Mouse (Mus musculus): ENCODE data around the gene Cops3. TPM values are rescaled to one million over a fixed set of nuclear protein-coding genes. Genes with fewer than 3 reads are reported as not detected.

The Cops3 gene
- polyA plus RNA-seq, 1 experiment from 2014 or later: 199 TPM

DNA sequence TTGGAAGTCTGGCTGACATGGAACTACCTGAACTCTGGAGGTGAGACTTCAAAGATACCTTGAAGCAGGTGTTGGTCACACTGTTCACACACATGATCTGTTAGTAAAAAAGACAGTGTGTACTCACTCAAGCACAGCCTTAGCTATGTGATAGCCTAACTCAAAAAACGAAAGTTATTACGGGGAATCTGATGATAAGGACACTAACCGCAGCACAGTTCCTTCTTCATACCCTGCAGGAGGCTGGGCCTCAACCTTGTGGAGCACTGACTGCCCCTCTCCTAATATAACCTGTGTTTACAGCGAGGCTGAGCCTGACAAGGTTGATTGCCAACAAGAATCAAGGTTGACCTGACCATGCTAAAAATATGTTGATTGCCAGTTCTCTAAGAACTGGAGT, 65.1 kb downstream of the Cops3 start:
- H3K9me3 ChIP-seq (ENCODE audit: control insufficient read depth, low read length): no peaks in the 10 kb centered on the region
- DNase-seq (ENCODE audit: low spot score) (no peak), ATAC-seq (ENCODE audit: low FRiP score) (no peak)
- no peaks in the 10 kb centered on the region for H3K27me3 ChIP-seq (ENCODE audit: control insufficient read depth, insufficient read depth, low read length)
- no peak overlapping the region for H3K9ac ChIP-seq
- peaks cover 99% of the 10 kb centered on the region for H3K36me3 ChIP-seq (replicated peaks; ENCODE audit: control insufficient read depth, insufficient read depth)
- H3K4me1 ChIP-seq (replicated peaks; ENCODE audit: control insufficient read depth, insufficient read depth, low read length): no peaks in the 10 kb centered on the region
- no peak overlapping the region for H3K4me2 ChIP-seq (replicated peaks)
- no peak overlapping the region for H3K4me3 ChIP-seq (replicated peaks; ENCODE audit: low read length)
- WGBS: 99% methylated on average over 4 of the region's 4 CpGs
- no peak overlapping the region for H3K27ac ChIP-seq

DNA sequence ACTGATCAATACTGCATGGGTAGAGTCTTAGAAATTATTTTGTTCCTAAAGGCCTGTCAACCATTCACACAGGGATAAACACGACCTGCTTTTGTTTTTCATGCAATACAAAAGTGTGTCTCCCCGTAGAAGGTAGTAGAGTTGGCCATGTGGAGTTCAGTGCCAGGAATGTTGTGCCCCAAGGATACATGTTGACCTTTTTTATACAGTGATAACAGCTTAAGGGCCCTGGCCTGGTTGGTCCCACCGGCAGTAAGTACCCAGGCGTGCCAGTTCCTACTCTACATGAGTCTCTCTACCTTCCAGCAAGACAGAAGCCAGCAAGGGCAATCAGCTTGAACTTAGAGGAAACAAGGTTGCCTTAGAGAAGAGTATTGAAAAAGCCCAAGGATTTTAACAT, 66.7 kb downstream of the Cops3 start:
- DNase-seq (ENCODE audit: low spot score) (no peak), ATAC-seq (ENCODE audit: low FRiP score) (no peak)
- Histone ChIP-seq H3K4me1 (replicated peaks; ENCODE audit: control insufficient read depth, insufficient read depth, low read length) (no peaks in the 10 kb centered on the region), H3K27ac (no peak overlapping the region), H3K4me3 (replicated peaks; ENCODE audit: low read length) (no peak overlapping the region), H3K9me3 (ENCODE audit: control insufficient read depth, low read length) (no peaks in the 10 kb centered on the region), H3K36me3 (replicated peaks; ENCODE audit: control insufficient read depth, insufficient read depth) (peaks cover 99% of the 10 kb centered on the region), H3K9ac (no peak overlapping the region), H3K27me3 (ENCODE audit: control insufficient read depth, insufficient read depth, low read length) (no peaks in the 10 kb centered on the region), H3K4me2 (replicated peaks) (no peak overlapping the region)
- 94% methylated on average over 4 of the region's 4 CpGs for WGBS

DNA sequence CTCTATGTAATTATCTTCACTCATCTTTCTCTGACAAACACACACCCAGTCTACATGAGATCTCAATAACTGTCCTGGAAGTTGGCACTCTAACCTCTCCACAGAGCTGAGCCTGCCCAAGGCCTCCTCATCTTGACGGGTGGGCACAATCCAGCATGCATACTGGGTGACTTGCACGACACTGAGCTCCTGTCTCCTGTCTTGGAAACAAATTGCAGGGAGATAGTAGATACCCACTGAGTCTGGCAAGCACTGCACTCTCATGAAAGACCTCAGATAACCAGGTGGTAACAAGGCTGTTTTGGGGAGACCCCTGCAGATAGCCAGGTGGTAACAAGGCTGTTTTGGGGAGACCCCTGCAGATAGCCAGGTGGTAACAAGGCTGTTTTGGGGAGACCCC, 67.3 kb downstream of the Cops3 start:
- no peaks in the 10 kb centered on the region for H3K9me3 ChIP-seq (ENCODE audit: control insufficient read depth, low read length)
- no peak overlapping the region for H3K4me2 ChIP-seq (replicated peaks)
- ATAC-seq (ENCODE audit: low FRiP score): no peak
- no peak overlapping the region for H3K9ac ChIP-seq
- H3K36me3 ChIP-seq (replicated peaks; ENCODE audit: control insufficient read depth, insufficient read depth): peaks cover 100% of the 10 kb centered on the region
- no peak overlapping the region for H3K4me3 ChIP-seq (replicated peaks; ENCODE audit: low read length)
- 90% methylated on average over 2 of the region's 2 CpGs for WGBS
- no peaks in the 10 kb centered on the region for H3K27me3 ChIP-seq (ENCODE audit: control insufficient read depth, insufficient read depth, low read length)
- no peak overlapping the region for H3K27ac ChIP-seq
- no peaks in the 10 kb centered on the region for H3K4me1 ChIP-seq (replicated peaks; ENCODE audit: control insufficient read depth, insufficient read depth, low read length)
- no peak for DNase-seq (ENCODE audit: low spot score)

DNA sequence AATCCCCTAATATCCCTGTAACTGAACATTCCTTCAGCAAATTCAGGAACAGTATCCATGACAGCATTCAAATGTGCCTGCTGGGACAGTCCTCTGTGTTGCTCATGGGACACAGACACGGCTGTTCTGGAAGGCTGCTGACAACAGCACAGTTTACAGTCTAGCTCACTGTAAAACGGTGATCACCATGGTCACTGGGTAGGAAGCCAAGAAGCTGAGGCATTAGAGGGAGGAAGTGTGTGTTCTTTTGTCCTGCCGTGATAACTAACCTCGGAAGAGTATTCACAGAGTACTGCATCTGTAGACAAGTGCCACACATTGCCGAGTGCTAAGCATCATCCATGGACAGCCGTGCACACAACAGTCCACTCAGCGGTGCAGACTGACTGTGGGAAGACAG, 68.9 kb downstream of the Cops3 start:
- H3K4me3 ChIP-seq (replicated peaks; ENCODE audit: low read length): no peak overlapping the region
- no peaks in the 10 kb centered on the region for H3K9me3 ChIP-seq (ENCODE audit: control insufficient read depth, low read length)
- peaks cover 100% of the 10 kb centered on the region for H3K36me3 ChIP-seq (replicated peaks; ENCODE audit: control insufficient read depth, insufficient read depth)
- H3K27ac ChIP-seq: peak overlapping the region; percentile 38; the same call in 1 of the 2 replicates
- 70% methylated on average over 7 of the region's 7 CpGs for WGBS
- no peaks in the 10 kb centered on the region for H3K4me1 ChIP-seq (replicated peaks; ENCODE audit: control insufficient read depth, insufficient read depth, low read length)
- H3K27me3 ChIP-seq (ENCODE audit: control insufficient read depth, insufficient read depth, low read length): no peaks in the 10 kb centered on the region
- H3K4me2 ChIP-seq (replicated peaks): no peak overlapping the region
- ATAC-seq (ENCODE audit: low FRiP score) (no peak; the same call in 1 of the 2 replicates), DNase-seq (ENCODE audit: low spot score) (peak; percentile 32)
- H3K9ac ChIP-seq: no peak overlapping the region

DNA sequence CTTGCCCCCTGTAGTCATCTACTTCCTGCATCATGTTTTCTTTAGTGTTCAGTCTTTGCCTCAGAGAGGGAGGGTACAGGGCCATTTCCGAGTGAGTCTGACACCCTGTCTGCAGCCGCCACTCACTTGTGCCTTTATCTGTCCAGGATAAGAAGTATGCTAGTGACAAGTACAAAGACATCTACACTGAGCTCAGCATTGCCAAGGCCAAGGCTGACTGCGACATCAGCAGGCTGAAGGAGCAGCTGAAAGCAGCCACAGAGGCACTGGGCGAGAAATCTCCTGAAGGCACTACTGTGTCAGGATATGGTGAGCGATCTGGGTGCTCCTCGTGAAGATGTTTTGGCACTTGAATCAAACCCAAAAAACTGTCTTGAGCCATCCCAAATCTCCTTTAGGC, 69.9 kb downstream of the Cops3 start:
- Histone ChIP-seq H3K4me1 (replicated peaks; ENCODE audit: control insufficient read depth, insufficient read depth, low read length) (no peaks in the 10 kb centered on the region), H3K4me3 (replicated peaks; ENCODE audit: low read length) (no peak overlapping the region), H3K27me3 (ENCODE audit: control insufficient read depth, insufficient read depth, low read length) (no peaks in the 10 kb centered on the region), H3K36me3 (replicated peaks; ENCODE audit: control insufficient read depth, insufficient read depth) (peaks cover 100% of the 10 kb centered on the region), H3K4me2 (replicated peaks) (no peak overlapping the region), H3K27ac (no peak overlapping the region), H3K9ac (no peak overlapping the region), H3K9me3 (ENCODE audit: control insufficient read depth, low read length) (no peaks in the 10 kb centered on the region)
- 89% methylated on average over 6 of the region's 6 CpGs for WGBS
- ATAC-seq (ENCODE audit: low FRiP score) (no peak), DNase-seq (ENCODE audit: low spot score) (no peak)

DNA sequence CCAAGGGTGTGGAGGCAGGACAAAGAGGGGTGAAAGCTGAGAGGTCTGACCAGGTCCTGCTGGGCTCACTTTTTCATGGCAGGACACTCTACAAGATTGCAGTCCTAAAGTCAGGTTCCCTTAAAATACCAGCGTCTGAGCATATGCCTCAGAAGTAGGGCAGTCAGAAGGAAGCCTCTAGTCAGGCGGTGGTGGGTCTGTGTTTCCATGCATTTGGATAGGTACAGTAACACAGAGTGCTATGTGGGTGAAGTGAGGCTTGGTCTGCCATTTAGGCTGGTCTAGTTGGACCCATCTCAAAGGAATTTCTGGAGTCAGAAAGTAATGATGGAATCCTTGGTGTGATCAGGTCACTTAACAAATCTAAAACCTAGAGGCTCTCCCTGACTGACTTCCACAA, 70.3 kb downstream of the Cops3 start:
- 100% methylated on average over 2 of the region's 2 CpGs for WGBS
- ATAC-seq (ENCODE audit: low FRiP score) (no peak), DNase-seq (ENCODE audit: low spot score) (no peak)
- H3K9me3 ChIP-seq (ENCODE audit: control insufficient read depth, low read length): no peaks in the 10 kb centered on the region
- no peaks in the 10 kb centered on the region for H3K27me3 ChIP-seq (ENCODE audit: control insufficient read depth, insufficient read depth, low read length)
- no peak overlapping the region for H3K4me3 ChIP-seq (replicated peaks; ENCODE audit: low read length)
- H3K9ac ChIP-seq: no peak overlapping the region
- H3K36me3 ChIP-seq (replicated peaks; ENCODE audit: control insufficient read depth, insufficient read depth): peaks cover 100% of the 10 kb centered on the region
- H3K4me1 ChIP-seq (replicated peaks; ENCODE audit: control insufficient read depth, insufficient read depth, low read length): no peaks in the 10 kb centered on the region
- H3K27ac ChIP-seq: no peak overlapping the region
- H3K4me2 ChIP-seq (replicated peaks): no peak overlapping the region

Other genes starting within 250 kb of the Cops3 start
- gene Olfr223, start 246.5 kb downstream of the Cops3 start, polyA plus RNA-seq (2014; fragmentation: Nextera tagmentation; extraction: Ambion mirVana): not detected in 2 replicates
- 68.1 and 71.5 TPM in 2 replicates for gene Mprip, start 178.5 kb downstream of the Cops3 start, polyA plus RNA-seq (2014; fragmentation: Nextera tagmentation; extraction: Ambion mirVana)
- 4.3 and 5.2 TPM in 2 replicates for gene Pld6, start 52.2 kb downstream of the Cops3 start, polyA plus RNA-seq (2014; fragmentation: Nextera tagmentation; extraction: Ambion mirVana)
- gene Flcn, start 29.8 kb downstream of the Cops3 start, polyA plus RNA-seq (2014; fragmentation: Nextera tagmentation; extraction: Ambion mirVana): 35.9 and 39.7 TPM in 2 replicates
- gene Nt5m, start 391 bp downstream of the Cops3 start, polyA plus RNA-seq (2014; fragmentation: Nextera tagmentation; extraction: Ambion mirVana): 70.0 and 70.1 TPM in 2 replicates
- 32.7 and 36.1 TPM in 2 replicates for gene Med9, start 108.4 kb upstream of the Cops3 start, polyA plus RNA-seq (2014; fragmentation: Nextera tagmentation; extraction: Ambion mirVana)
- 0.97 and 1.3 TPM in 2 replicates for gene Rasd1, start 125.1 kb upstream of the Cops3 start, polyA plus RNA-seq (2014; fragmentation: Nextera tagmentation; extraction: Ambion mirVana)
- 7.7 and 7.9 TPM in 2 replicates for gene Pemt, start 206.7 kb upstream of the Cops3 start, polyA plus RNA-seq (2014; fragmentation: Nextera tagmentation; extraction: Ambion mirVana)